Mouse (Mus musculus) naive thymus-derived CD4-positive, alpha-beta T cell, adult 2 months (primary cell): Measurements from ENCODE around the gene Olfr98.
"Not testable (repeated sequence)": the region's sequence is repeated elsewhere in the genome, so short reads cannot be mapped to it uniquely, and the experiment has no call there.

Experiments
- DNase-seq: peaks from one replicate; pipeline ENCODE4 v3.0.0-alpha.2; 2011; ENCODE audit warnings: low read depth

Gene Olfr98

DNA sequence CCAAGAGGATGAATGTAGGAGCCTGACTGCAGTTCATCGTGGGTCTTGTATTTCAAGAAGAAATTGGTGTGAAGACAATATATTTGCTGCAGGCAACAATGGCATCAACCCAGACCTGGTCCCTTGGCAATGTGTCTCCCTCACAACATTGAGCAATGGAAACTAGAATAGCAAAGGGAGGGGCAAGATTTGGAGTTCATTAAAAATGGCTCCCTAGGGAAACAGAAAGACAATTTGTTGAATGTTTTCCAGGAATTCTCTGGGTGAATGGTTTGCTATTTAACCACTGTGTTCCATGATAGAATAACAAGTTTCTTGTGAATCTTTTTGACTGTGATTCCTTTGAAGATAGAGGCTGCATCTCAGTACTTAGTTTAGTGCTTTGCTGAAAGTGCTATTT, at the start of gene Olfr98:
Olfr98 (minus strand) TSS at position 124 of the 400 bp plus-strand sequence.
- no peak for DNase-seq

DNA sequence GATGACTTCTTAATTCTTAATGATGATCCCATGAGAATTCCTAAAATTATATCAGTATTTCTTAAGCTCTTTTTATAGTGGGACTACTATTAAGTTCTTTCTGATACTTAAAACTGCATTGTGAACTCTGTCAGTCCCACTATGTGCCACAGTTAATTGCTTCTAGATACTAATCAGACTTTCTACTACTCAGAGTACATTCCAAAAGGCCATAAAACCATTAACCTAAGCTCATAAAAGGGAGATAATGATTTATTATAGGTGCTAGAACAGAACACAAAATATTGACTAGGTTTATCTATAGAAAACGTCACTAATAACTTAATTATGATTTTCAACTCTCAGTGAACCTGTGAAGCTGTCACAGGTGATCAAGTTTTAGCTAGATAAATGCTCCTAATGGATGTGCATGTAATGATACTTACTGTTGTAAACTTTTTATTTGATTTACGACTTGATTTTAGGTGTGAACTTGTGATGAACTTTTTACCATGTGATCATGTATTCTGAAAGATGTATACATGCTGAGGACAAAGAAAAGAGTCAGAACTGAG, 46.7 kb upstream of the Olfr98 start:
- DNase-seq: no peak

GRCm38 (mm10) chr17:37308483-37308882, 44.9 kb upstream of the Olfr98 start:
- DNase-seq: no peak

DNA sequence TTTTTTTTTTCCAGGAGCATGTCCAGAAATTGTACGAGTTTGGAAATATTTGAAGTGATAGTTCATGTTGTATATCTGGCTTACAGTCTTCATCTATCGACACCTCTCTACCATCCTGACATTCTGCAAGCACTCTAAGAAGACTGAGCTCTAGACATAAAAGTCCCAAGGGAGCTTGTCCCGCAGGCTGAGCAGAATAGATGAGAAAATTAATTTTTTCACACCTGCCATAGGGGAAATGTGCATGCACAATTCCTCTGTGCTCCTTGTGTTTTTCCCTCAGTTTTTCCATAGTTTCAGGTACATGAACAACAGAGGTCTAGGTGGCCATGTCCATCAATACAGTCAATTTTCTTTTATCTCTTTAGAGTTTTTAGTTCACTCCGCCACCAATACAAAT, 40.7 kb upstream of the Olfr98 start, which contains the start of gene Olfr101:
Olfr101 (minus strand) TSS at position 101 of the 400 bp plus-strand sequence.
- no peak for DNase-seq

DNA sequence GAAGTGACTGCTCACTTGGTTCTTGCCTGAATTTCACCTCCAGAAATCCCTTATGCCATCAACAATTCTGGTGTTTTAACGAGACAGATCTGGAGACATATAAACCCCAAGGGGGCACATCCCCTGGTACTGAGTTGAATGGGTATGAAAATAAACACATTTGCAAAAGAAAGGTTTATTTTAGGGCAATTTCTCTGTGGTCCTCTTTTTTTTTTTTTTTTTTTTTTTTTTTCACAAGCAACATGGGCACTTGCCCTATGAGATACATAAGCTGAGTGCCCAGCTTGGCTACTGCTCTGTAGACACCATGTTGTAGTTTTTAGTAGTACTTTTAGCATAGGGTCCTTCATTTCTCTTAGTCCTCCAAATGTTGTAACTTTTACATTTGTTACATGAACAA, 19.8 kb upstream of the Olfr98 start, which contains the start of gene Olfr99:
Olfr99 (minus strand) TSS at position 101 of the 400 bp plus-strand sequence.
- no peak for DNase-seq

DNA sequence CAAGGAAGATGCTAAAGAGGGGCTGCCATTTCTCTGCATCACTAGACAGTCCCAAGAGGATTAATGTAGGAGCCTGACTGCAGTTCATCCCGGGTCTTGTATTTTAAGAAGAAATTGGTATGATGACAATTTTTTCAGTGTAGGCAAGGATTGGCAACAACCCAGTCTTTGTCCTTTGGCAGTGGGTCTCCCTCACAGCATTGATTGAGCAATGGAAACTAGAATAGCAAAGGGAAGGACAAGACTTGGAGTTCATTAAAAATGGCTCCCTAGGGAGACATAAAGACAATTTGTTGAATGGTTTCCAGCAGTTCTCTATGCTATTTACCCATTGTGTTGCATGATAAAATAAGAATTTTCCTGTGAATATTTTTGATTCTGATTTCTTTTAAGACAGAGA, 16.8 kb upstream of the Olfr98 start:
- no peak for DNase-seq

- no peak for DNase-seq
Measured at GRCm38 (mm10) chr17:37276573-37276972, 13.0 kb upstream of the Olfr98 start.

DNA sequence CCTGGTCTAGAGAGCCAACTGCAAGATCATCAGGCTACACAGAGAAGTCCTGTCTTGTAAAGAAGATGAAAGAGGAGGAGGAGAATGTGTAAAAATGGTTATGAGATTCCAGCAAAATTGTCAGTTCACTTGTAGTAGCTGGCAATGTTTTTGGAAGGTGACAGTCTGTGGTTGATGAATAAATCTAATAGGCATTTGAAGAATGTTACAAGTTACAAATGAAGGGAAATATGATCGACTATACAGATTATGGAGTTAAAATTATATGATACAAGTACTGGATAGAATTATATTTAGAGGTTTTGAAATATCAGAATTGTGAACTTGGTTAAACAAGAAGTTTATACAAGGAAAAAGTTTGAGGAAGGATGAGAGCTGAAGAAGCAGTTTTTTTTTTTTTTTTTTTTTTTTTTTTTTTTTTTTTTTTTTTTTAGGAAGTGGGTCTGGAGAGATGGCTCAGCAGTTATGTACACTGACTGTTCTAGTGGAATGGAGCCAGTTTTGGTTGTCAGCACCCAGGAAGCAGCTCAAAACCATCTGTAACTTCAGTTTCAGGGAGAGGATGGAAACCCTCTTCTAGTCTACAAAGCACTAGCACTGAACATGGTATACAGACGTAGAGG, 12.2 kb upstream of the Olfr98 start:
- DNase-seq: no peak

GRCm38 (mm10) chr17:37270702-37271092, 7.1 kb upstream of the Olfr98 start:
- DNase-seq: peak; percentile 92

GRCm38 (mm10) chr17:37270058-37270701, 6.6 kb upstream of the Olfr98 start, which contains the start of gene H2-M3:
Gene H2-M3, plus strand, starts transcription at chr17:37270220.
- peak; percentile 99 for DNase-seq

- peak; percentile 66 for DNase-seq
Measured at GRCm38 (mm10) chr17:37250544-37250943, 13.0 kb downstream of the Olfr98 start.

GRCm38 (mm10) chr17:37249460-37249859, 14.1 kb downstream of the Olfr98 start:
- no peak for DNase-seq

DNA sequence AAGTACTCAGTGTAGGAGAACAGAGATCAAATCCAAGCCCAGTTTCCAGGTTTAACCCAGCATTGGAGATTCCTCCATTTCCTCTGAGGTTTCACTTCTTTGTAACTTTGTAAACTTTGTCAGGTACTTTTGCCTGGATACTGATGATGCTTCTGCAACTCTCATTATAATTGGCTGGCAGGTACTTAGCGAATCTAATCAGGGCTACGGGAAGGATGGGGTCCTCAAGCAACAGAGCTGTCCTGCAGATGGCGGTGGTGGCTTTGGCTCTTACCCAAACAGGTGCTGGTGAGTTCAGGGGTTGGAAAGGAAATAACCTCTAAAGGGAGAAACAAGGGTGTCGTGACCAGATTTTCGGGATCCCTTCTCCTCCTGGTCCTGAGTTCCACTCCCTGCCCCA, 16.8 kb downstream of the Olfr98 start:
- peak; percentile 82 for DNase-seq

DNA sequence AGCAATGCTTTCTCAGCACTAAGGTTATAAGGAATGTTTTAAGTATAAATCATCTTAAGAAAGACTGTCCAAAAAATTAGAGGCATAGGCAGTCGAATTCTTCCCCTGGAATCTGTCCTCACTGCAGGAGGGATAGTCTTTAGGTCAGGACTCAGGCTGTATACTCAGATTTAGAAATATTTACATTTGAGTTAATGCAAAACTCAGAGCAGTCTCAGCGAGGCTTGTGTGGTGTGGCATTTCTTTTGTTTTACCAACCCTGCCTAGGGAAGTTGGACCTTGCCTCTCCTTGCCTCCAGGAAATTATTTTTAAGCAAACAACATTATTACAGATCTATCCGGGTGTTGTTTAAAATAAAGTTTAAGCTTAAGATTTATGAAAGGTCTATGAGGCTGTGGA, 21.4 kb downstream of the Olfr98 start:
- DNase-seq: no peak

- DNase-seq: not testable (repeated sequence)
Measured at GRCm38 (mm10) chr17:37237230-37237629, 26.3 kb downstream of the Olfr98 start, which contains the start of gene Olfr97. Gene Olfr97, minus strand, starts transcription at chr17:37237330.

- DNase-seq: no peak
Measured at GRCm38 (mm10) chr17:37221879-37222278, 41.7 kb downstream of the Olfr98 start.

DNA sequence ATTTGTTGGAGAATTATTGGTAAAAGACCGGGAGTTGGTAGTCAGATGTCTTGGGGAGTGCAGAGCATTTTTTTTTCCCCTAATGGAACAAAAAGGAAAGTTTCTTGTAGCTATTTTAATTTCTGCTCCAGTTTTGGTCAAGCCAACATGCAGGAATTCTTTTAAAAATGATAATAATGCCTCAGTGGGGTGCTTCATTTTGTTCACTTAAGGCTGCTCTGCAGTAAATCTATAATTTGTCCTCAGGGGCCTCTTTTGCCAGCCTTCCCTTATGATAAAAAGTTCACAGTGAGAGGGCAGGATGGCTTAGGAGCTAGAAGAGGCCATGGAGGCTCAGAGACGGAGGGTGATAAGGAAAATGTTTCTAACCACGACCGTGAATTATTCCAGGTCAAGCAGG, 43.7 kb downstream of the Olfr98 start, which contains the start of gene Olfr96:
Olfr96 (plus strand) TSS at position 301 of the 400 bp plus-strand sequence.
- no peak for DNase-seq

GRCm38 (mm10) chr17:37218486-37218885, 45.1 kb downstream of the Olfr98 start:
- DNase-seq: no peak

- DNase-seq: no peak
Measured at GRCm38 (mm10) chr17:37213018-37213417, 50.5 kb downstream of the Olfr98 start, which contains the start of gene Olfr95. Gene Olfr95, minus strand, starts transcription at chr17:37213118.
